Mouse (Mus musculus) C2C12 (cell line): ENCODE data around the gene Olfr288. TPM values are rescaled to one million over a fixed set of nuclear protein-coding genes. Genes with fewer than 3 reads are reported as not detected.

Experiments used
- H3K27me3 ChIP-seq: one replicate; pipeline ENCODE4 v1.6.1; 2011; ENCODE audit not compliant: control insufficient read depth, insufficient read depth, insufficient read length
- H3K36me3 ChIP-seq: one replicate; pipeline ENCODE4 v1.6.1; 2011; ENCODE audit not compliant: control insufficient read depth, insufficient read depth
- H3K4me3 ChIP-seq: one replicate; pipeline ENCODE4 v1.5.1; 2011; ENCODE audit warnings: mild to moderate bottlenecking, control low read depth; ENCODE audit not compliant: poor library complexity, insufficient read depth, severe bottlenecking
- H3K79me2 ChIP-seq: one replicate; pipeline ENCODE4 v1.6.1; 2011; ENCODE audit not compliant: control insufficient read depth, insufficient read depth
- H3K79me3 ChIP-seq: one replicate; pipeline ENCODE4 v1.6.1; 2011; ENCODE audit warnings: low read depth, control low read depth
- H3ac ChIP-seq: one replicate; pipeline ENCODE3; 2011; ENCODE audit warnings: low read depth; ENCODE audit not compliant: control insufficient read depth, insufficient read length
- CEBPB ChIP-seq: IDR thresholded peaks from one replicate; pipeline ENCODE4 v1.6.1; 2011; ENCODE audit warnings: low read depth, mild to moderate bottlenecking, control low read depth, moderate library complexity
- CTCF ChIP-seq: IDR thresholded peaks from one replicate; pipeline ENCODE4 v1.5.1; 2011; ENCODE audit not compliant: control insufficient read depth, insufficient read depth, insufficient read length
- FOSL1 ChIP-seq: IDR thresholded peaks from one replicate; pipeline ENCODE4 v1.8.0; 2011; ENCODE audit warnings: mild to moderate bottlenecking, low read length; ENCODE audit not compliant: poor library complexity, insufficient read depth, severe bottlenecking
- MAX ChIP-seq: IDR thresholded peaks from one replicate; pipeline ENCODE4 v1.6.1; 2011; ENCODE audit warnings: mild to moderate bottlenecking, control low read depth
- MYOD1 ChIP-seq: IDR thresholded peaks from one replicate; pipeline ENCODE4 v1.6.1; 2011; ENCODE audit warnings: low read depth; ENCODE audit not compliant: control insufficient read depth, insufficient read length
- MYOG ChIP-seq: IDR thresholded peaks from one replicate; pipeline ENCODE4 v1.6.1; 2011; ENCODE audit not compliant: control insufficient read depth, insufficient read length; ENCODE audit errors: extremely low read depth
- USF1 ChIP-seq: IDR thresholded peaks from one replicate; pipeline ENCODE4 v1.6.1; 2011; ENCODE audit warnings: low read depth, mild to moderate bottlenecking, control low read depth, moderate library complexity
- polyA plus RNA-seq: library from polyadenylated mRNA; unstranded; fragments of >200 nt; fragmentation: generic; extraction: Trizol; gene quantifications from one replicate; pipeline ENCODE4 v1.2.1, GENCODE M21; 2012; ENCODE audit warnings: missing spikeins

Olfr288 gene
- polyA plus RNA-seq, 1 experiment = not detected

- Histone ChIP-seq H3K79me3 (peaks cover 15% of the 10 kb centered on the region), H3K4me3 (peak overlapping the region; percentile 98), H3K27me3 (no peaks in the 10 kb centered on the region), H3K36me3 (peaks cover 22% of the 10 kb centered on the region), H3ac (peak overlapping the region; percentile 72), H3K79me2 (peaks cover 26% of the 10 kb centered on the region)
- no peak for TF ChIP-seq MYOD1
Observed at GRCm38 (mm10) chr15:98144861-98145507, 50.4 kb downstream of the Olfr288 start.

DNA sequence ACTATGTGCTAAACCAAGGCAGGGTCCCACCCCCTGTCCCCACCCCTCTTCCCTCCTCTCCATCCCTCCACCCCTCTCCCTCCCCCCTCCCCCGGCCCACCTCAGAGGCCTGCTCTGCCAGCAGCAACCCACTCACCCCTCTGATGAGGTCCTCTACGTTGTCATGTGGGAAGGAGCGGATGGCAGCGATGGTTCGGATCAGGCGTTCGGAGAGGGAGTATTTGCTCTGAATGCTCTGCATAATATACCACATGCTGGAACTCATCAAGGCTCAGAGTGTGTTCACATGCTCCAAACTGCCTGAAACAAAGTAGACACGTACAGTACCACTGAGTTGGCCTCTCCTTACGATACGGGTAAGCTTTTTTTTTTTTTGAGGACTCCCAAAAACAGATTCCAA, 52.8 kb downstream of the Olfr288 start:
- Histone ChIP-seq H3K36me3 (peaks cover 41% of the 10 kb centered on the region), H3K79me2 (peaks cover 26% of the 10 kb centered on the region), H3K4me3 (no peak overlapping the region), H3K79me3 (peaks cover 15% of the 10 kb centered on the region), H3K27me3 (no peaks in the 10 kb centered on the region), H3ac (no peak overlapping the region)
- TF ChIP-seq CEBPB = no peak
- TF ChIP-seq USF1 = no peak
- no peak for TF ChIP-seq CTCF
- TF ChIP-seq FOSL1 = no peak
- TF ChIP-seq MAX = no peak
- no peak for TF ChIP-seq MYOD1
- TF ChIP-seq MYOG = no peak

GRCm38 (mm10) chr15:98140809-98141208, 54.5 kb downstream of the Olfr288 start:
- TF ChIP-seq FOSL1 (no peak), MAX (no peak), MYOD1 (no peak), CEBPB (no peak), USF1 (no peak), CTCF (no peak), MYOG (no peak)
- H3K36me3 ChIP-seq = peaks cover 53% of the 10 kb centered on the region

DNA sequence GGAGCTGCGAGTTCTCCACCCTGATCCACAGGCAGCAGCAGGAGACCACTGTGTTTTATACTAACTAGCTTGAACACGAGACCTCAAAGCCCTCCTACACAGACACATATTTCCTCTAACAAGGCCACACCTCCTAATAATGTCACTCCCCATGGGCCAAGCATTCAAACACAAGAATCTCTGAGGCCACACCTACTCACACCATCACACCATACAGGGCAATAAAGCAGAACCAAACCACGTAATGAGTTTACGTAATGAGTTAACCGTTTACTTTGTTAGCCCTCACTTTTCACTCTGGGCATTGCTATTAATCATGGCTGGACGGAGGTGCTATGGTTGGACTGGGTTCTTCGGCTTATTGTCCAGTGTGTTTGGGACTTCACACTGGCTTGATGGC, 55.6 kb downstream of the Olfr288 start:
- H3K36me3 ChIP-seq = peaks cover 63% of the 10 kb centered on the region

More at GRCm38 (mm10) chr15:98140809-98141208, 54.5 kb downstream of the Olfr288 start:
- Histone ChIP-seq H3ac (no peak overlapping the region), H3K79me3 (peaks cover 15% of the 10 kb centered on the region), H3K27me3 (no peaks in the 10 kb centered on the region), H3K4me3 (no peak overlapping the region), H3K79me2 (peaks cover 26% of the 10 kb centered on the region)

DNA sequence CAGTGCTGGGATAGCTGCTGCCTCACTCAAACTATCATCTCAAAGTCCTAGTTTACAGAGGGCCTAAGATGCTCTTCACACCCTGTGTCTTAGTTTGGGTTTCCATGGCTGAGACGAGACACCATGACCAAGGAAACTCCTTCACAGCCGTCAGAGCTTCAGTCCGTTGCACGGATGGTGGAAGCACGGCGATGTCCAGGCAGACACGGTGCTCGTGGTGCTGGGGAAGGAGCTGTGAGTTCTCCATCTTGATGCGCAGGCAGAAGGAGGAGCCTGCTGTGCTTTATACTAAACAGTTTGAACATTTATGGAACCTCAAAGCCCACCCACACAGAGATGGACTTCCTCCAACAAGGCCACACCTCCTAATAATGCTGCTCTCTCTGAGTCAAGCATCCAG, 58.5 kb downstream of the Olfr288 start:
- H3K27me3 ChIP-seq = no peaks in the 10 kb centered on the region
- no peak overlapping the region for H3ac ChIP-seq
- TF ChIP-seq CEBPB = no peak
- TF ChIP-seq MYOD1 = no peak
- TF ChIP-seq MAX = no peak
- no peak for TF ChIP-seq FOSL1
- no peak for TF ChIP-seq MYOG
- no peak for TF ChIP-seq USF1
- TF ChIP-seq CTCF = no peak
- H3K79me3 ChIP-seq = no peaks in the 10 kb centered on the region
- no peak overlapping the region for H3K4me3 ChIP-seq
- H3K79me2 ChIP-seq = no peaks in the 10 kb centered on the region
- peaks cover 86% of the 10 kb centered on the region for H3K36me3 ChIP-seq

More for the DNA sequence above, 55.6 kb downstream of the Olfr288 start:
- no peaks in the 10 kb centered on the region for H3K27me3 ChIP-seq
- no peak overlapping the region for H3ac ChIP-seq
- no peak for TF ChIP-seq MAX
- H3K79me3 ChIP-seq = peaks cover 11% of the 10 kb centered on the region
- H3K4me3 ChIP-seq = no peak overlapping the region
- H3K79me2 ChIP-seq = peaks cover 19% of the 10 kb centered on the region

Other genes with a start within 250 kb of the Olfr288 start
- gene Tmem106c, start 231.3 kb downstream of the Olfr288 start, polyA plus RNA-seq = 7.6 TPM
- 0.06 TPM for gene Col2a1, start 190.8 kb downstream of the Olfr288 start, polyA plus RNA-seq
- 36.4 TPM for gene Pfkm, start 103.0 kb downstream of the Olfr288 start, polyA plus RNA-seq
- gene Senp1, start 101.8 kb downstream of the Olfr288 start, polyA plus RNA-seq = 21.7 TPM
- 39.0 TPM for gene Asb8, start 29.9 kb downstream of the Olfr288 start, polyA plus RNA-seq
- 1.1 TPM for gene Ccdc184, start 28.4 kb downstream of the Olfr288 start, polyA plus RNA-seq
- not detected for gene Gm44579, start 25.4 kb upstream of the Olfr288 start, polyA plus RNA-seq
- gene Olfr287, start 25.5 kb upstream of the Olfr288 start, polyA plus RNA-seq = not detected
- not detected for gene Olfr286, start 38.9 kb upstream of the Olfr288 start, polyA plus RNA-seq
- gene H1fnt, start 61.8 kb upstream of the Olfr288 start, polyA plus RNA-seq = not detected
- gene Zfp641, start 100.6 kb upstream of the Olfr288 start, polyA plus RNA-seq = not detected
- gene Olfr285, start 121.8 kb upstream of the Olfr288 start, polyA plus RNA-seq = not detected
- gene Olfr284, start 145.4 kb upstream of the Olfr288 start, polyA plus RNA-seq = not detected
- gene Olfr283, start 185.4 kb upstream of the Olfr288 start, polyA plus RNA-seq = not detected
- gene Olfr282, start 235.7 kb upstream of the Olfr288 start, polyA plus RNA-seq = not detected